Mouse (Mus musculus): ENCODE measurements around the gene Morf4l1. TPM values are rescaled to one million over a fixed set of nuclear protein-coding genes. Genes with fewer than 3 reads are reported as not detected.
A peak's percentile ranks its signal among the peaks of the same experiment; 100 is the strongest.

Morf4l1 gene
- polyA plus RNA-seq, 1 experiment from 2014 or later, result 502 TPM

DNA sequence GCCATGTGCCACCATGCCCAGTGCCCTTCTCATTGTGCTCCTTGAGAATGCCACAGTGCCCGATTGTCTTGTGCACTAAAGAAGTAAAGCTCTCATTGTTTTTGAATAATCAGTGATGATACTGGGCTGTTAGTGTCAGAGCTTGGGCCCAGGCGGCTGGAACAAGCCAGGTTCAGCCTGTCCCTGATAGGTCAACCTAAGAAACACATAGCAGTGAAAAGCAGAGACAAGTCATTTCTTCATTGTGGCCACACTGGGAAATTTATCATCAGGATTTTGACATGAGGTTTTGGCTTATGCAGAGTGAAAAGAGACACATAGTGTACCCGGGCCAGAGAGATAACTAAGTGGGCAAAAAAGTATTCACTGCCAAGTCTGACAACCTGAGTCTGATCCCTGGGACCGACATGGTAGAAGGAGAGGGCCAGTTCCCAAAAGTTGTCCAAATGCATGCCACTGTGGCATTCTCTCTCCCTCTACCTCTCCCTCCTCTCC lies 7.7 kb upstream of the Morf4l1 start:
- H3K27ac ChIP-seq (ENCODE audit: low read depth, low read length), result no peak overlapping the region
- H3K4me2 ChIP-seq (ENCODE audit: low read depth), result no peak overlapping the region
- ATAC-seq (ENCODE audit: insufficient read depth, low FRiP score, low TSS enrichment) (no peak), DNase-seq (ENCODE audit: low spot score) (no peak)
- no peak overlapping the region for H3K9ac ChIP-seq (ENCODE audit: low read length)
- H3K9me3 ChIP-seq (ENCODE audit: control insufficient read depth, low read length), result no peaks in the 10 kb centered on the region
- no peak overlapping the region for H3K4me3 ChIP-seq (ENCODE audit: low read depth, low read length)
- WGBS, result 65% methylated on average over 4 of the region's 4 CpGs
- H3K4me1 ChIP-seq (ENCODE audit: control insufficient read depth, insufficient read depth, low read length), result no peaks in the 10 kb centered on the region
- no peaks in the 10 kb centered on the region for H3K27me3 ChIP-seq (ENCODE audit: control insufficient read depth, insufficient read depth, low read length)
- H3K36me3 ChIP-seq (ENCODE audit: control insufficient read depth, insufficient read depth, low read length), result no peaks in the 10 kb centered on the region

DNA sequence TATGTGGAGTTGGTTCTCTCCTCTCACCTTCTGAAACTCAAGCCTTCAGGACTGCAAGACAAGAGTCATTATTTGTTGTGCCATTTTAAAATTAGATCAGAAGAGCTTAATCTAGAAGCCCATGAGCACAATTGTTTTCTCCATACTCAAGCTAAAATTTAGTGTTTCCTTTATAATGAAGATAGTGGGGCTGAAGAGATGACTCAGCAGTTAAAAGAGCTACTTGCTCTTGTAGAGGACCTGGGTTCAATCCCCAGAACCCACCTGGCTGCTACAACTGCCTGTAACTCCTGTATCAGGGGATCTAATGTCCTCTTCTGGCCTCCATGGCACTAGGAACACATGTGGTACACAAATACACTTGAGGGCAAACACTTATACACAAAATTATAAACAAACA lies 2.7 kb upstream of the Morf4l1 start:
- 0 out of 2 replicates have a peak, but pooled peaks cover 6% of the 10 kb centered on the region for H3K4me1 ChIP-seq (ENCODE audit: control insufficient read depth, insufficient read depth, low read length)
- no peaks in the 10 kb centered on the region for H3K36me3 ChIP-seq (ENCODE audit: control insufficient read depth, insufficient read depth, low read length)
- H3K9me3 ChIP-seq (ENCODE audit: control insufficient read depth, low read length), result no peaks in the 10 kb centered on the region
- H3K27ac ChIP-seq (ENCODE audit: low read depth, low read length), result no peak overlapping the region
- no peak overlapping the region for H3K4me2 ChIP-seq (ENCODE audit: low read depth)
- ATAC-seq (ENCODE audit: insufficient read depth, low FRiP score, low TSS enrichment) (no peak), DNase-seq (ENCODE audit: low spot score) (no peak)
- no peak overlapping the region for H3K9ac ChIP-seq (ENCODE audit: low read length)
- H3K4me3 ChIP-seq (ENCODE audit: low read depth, low read length), result no peak overlapping the region
- no peaks in the 10 kb centered on the region for H3K27me3 ChIP-seq (ENCODE audit: control insufficient read depth, insufficient read depth, low read length)

GRCm38 (mm10) chr9:90115308-90115700 lies 730 bp upstream of the Morf4l1 start:
- Histone ChIP-seq H3K4me2 (ENCODE audit: low read depth) (peak overlapping the region; percentile 66), H3K9ac (ENCODE audit: low read length) (peak overlapping the region; percentile 39), H3K27ac (ENCODE audit: low read depth, low read length) (no peak overlapping the region), H3K4me1 (ENCODE audit: control insufficient read depth, insufficient read depth, low read length) (0 out of 2 replicates have a peak, but pooled peaks cover 6% of the 10 kb centered on the region), H3K36me3 (ENCODE audit: control insufficient read depth, insufficient read depth, low read length) (no peaks in the 10 kb centered on the region), H3K4me3 (ENCODE audit: low read depth, low read length) (peak overlapping the region; percentile 92; the same call in 1 of the 2 replicates), H3K9me3 (ENCODE audit: control insufficient read depth, low read length) (no peaks in the 10 kb centered on the region), H3K27me3 (ENCODE audit: control insufficient read depth, insufficient read depth, low read length) (no peaks in the 10 kb centered on the region)
- no peak for ATAC-seq (ENCODE audit: insufficient read depth, low FRiP score, low TSS enrichment)
- DNase-seq (ENCODE audit: low spot score), result no peak

GRCm38 (mm10) chr9:90113651-90114566 lies 665 bp downstream of the Morf4l1 start:
- 0 out of 2 replicates have a peak, but pooled peaks cover 6% of the 10 kb centered on the region for H3K4me1 ChIP-seq (ENCODE audit: control insufficient read depth, insufficient read depth, low read length)
- H3K36me3 ChIP-seq (ENCODE audit: control insufficient read depth, insufficient read depth, low read length), result no peaks in the 10 kb centered on the region
- under 1% methylated on average over 75 of the region's 82 CpGs for WGBS
- ATAC-seq (ENCODE audit: insufficient read depth, low FRiP score, low TSS enrichment), result peak; percentile 72
- DNase-seq (ENCODE audit: low spot score), result peak; percentile 90
- H3K4me3 ChIP-seq (ENCODE audit: low read depth, low read length), result peak overlapping the region; percentile 92
- H3K27ac ChIP-seq (ENCODE audit: low read depth, low read length), result peak overlapping the region; percentile 95
- no peaks in the 10 kb centered on the region for H3K9me3 ChIP-seq (ENCODE audit: control insufficient read depth, low read length)
- H3K27me3 ChIP-seq (ENCODE audit: control insufficient read depth, insufficient read depth, low read length), result no peaks in the 10 kb centered on the region
- H3K9ac ChIP-seq (ENCODE audit: low read length), result peak overlapping the region; percentile 99
- peak overlapping the region; percentile 72 for H3K4me2 ChIP-seq (ENCODE audit: low read depth)

DNA sequence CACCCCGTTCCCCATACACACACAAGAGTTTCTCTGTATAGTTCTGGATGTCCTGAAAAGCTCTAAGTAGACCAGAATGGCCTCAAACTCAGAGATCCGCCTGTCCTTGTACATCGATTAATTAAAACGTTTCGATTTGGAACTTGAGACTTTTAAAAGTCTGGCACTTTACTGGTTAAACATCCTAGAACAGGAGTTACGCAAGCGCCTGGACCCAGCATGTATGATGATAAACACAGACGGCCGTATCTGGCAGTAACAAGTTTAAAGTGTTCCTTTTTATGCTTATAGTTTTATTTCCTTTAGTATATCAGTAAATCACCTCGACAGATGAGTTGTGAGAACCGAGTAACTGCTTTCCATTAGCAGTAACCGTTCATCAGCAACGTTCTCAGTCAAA lies 1.4 kb downstream of the Morf4l1 start:
- no peak for ATAC-seq (ENCODE audit: insufficient read depth, low FRiP score, low TSS enrichment)
- Histone ChIP-seq H3K9ac (ENCODE audit: low read length) (peak overlapping the region; percentile 99), H3K9me3 (ENCODE audit: control insufficient read depth, low read length) (no peaks in the 10 kb centered on the region), H3K27me3 (ENCODE audit: control insufficient read depth, insufficient read depth, low read length) (no peaks in the 10 kb centered on the region), H3K36me3 (ENCODE audit: control insufficient read depth, insufficient read depth, low read length) (no peaks in the 10 kb centered on the region; the same call in 1 of the 2 replicates), H3K4me1 (ENCODE audit: control insufficient read depth, insufficient read depth, low read length) (0 out of 2 replicates have a peak, but pooled peaks cover 6% of the 10 kb centered on the region), H3K27ac (ENCODE audit: low read depth, low read length) (no peak overlapping the region; the same call in 1 of the 2 replicates), H3K4me2 (ENCODE audit: low read depth) (peak overlapping the region; percentile 72), H3K4me3 (ENCODE audit: low read depth, low read length) (peak overlapping the region; percentile 92)
- DNase-seq (ENCODE audit: low spot score), result no peak
- WGBS, result 4% methylated on average over 13 of the region's 13 CpGs

GRCm38 (mm10) chr9:90109386-90109785 lies 5.2 kb downstream of the Morf4l1 start:
- no peak for ATAC-seq (ENCODE audit: insufficient read depth, low FRiP score, low TSS enrichment)
- 96% methylated on average over 6 of the region's 6 CpGs for WGBS
- no peak for DNase-seq (ENCODE audit: low spot score)

DNA sequence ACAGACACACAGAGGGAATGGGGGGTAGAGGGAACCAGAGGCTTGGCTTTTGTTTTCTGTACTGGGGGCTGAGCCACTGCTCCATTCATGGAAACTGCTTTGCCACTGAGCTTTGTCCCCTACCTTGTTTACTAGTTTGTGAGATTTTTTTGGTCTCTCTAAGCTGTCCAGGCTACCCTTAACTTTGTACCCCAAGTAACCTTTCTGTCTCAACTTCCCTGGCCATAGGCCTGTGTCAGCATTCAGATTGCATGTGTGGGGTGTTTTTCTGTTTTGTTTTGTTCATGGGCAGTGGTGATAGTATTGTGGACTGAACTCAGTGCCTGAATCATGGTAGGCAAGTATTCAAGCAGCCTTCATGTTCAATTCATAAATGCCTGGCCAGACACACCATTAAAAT lies 6.3 kb downstream of the Morf4l1 start:
- H3K4me2 ChIP-seq (ENCODE audit: low read depth), result no peak overlapping the region
- no peaks in the 10 kb centered on the region for H3K27me3 ChIP-seq (ENCODE audit: control insufficient read depth, insufficient read depth, low read length)
- ATAC-seq (ENCODE audit: insufficient read depth, low FRiP score, low TSS enrichment) (no peak), DNase-seq (ENCODE audit: low spot score) (no peak)
- no peak overlapping the region for H3K4me3 ChIP-seq (ENCODE audit: low read depth, low read length)
- peaks cover 2% of the 10 kb centered on the region; the same call in 1 of the 2 replicates for H3K36me3 ChIP-seq (ENCODE audit: control insufficient read depth, insufficient read depth, low read length)
- no peak overlapping the region for H3K9ac ChIP-seq (ENCODE audit: low read length)
- H3K4me1 ChIP-seq (ENCODE audit: control insufficient read depth, insufficient read depth, low read length), result 0 out of 2 replicates have a peak, but pooled peaks cover 6% of the 10 kb centered on the region
- no peaks in the 10 kb centered on the region for H3K9me3 ChIP-seq (ENCODE audit: control insufficient read depth, low read length)
- no peak overlapping the region for H3K27ac ChIP-seq (ENCODE audit: low read depth, low read length)

More at GRCm38 (mm10) chr9:90109386-90109785, 5.2 kb downstream of the Morf4l1 start:
- no peaks in the 10 kb centered on the region for H3K9me3 ChIP-seq (ENCODE audit: control insufficient read depth, low read length)
- no peak overlapping the region for H3K4me3 ChIP-seq (ENCODE audit: low read depth, low read length)
- H3K27ac ChIP-seq (ENCODE audit: low read depth, low read length), result no peak overlapping the region
- no peak overlapping the region for H3K4me2 ChIP-seq (ENCODE audit: low read depth)
- no peaks in the 10 kb centered on the region for H3K27me3 ChIP-seq (ENCODE audit: control insufficient read depth, insufficient read depth, low read length)
- 0 out of 2 replicates have a peak, but pooled peaks cover 6% of the 10 kb centered on the region for H3K4me1 ChIP-seq (ENCODE audit: control insufficient read depth, insufficient read depth, low read length)
- H3K36me3 ChIP-seq (ENCODE audit: control insufficient read depth, insufficient read depth, low read length), result no peaks in the 10 kb centered on the region; the same call in 1 of the 2 replicates
- H3K9ac ChIP-seq (ENCODE audit: low read length), result no peak overlapping the region

DNA sequence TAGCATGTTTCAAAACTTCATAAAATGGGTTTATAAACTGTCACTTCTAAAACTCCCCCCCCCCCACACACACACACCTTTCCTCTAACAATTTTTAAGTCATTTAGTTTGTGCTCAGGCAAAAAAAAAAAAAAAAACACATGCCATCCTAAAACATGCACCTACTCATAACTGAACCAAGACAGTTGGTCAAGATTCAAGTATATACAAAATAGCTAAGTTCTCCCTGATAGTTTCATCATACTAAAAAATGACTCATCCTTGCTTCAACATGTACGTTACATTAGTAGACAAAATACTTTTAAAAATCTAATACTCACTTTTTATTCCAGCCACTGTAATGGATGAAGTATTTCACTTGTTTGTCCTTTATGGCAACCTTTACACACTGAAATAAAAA lies 7.7 kb downstream of the Morf4l1 start:
- Histone ChIP-seq H3K4me1 (ENCODE audit: control insufficient read depth, insufficient read depth, low read length) (no peaks in the 10 kb centered on the region), H3K36me3 (ENCODE audit: control insufficient read depth, insufficient read depth, low read length) (peaks cover 2% of the 10 kb centered on the region; the same call in 1 of the 2 replicates), H3K4me3 (ENCODE audit: low read depth, low read length) (no peak overlapping the region), H3K9me3 (ENCODE audit: control insufficient read depth, low read length) (no peaks in the 10 kb centered on the region), H3K4me2 (ENCODE audit: low read depth) (no peak overlapping the region), H3K9ac (ENCODE audit: low read length) (no peak overlapping the region), H3K27me3 (ENCODE audit: control insufficient read depth, insufficient read depth, low read length) (no peaks in the 10 kb centered on the region), H3K27ac (ENCODE audit: low read depth, low read length) (no peak overlapping the region)
- DNase-seq (ENCODE audit: low spot score) (no peak), ATAC-seq (ENCODE audit: insufficient read depth, low FRiP score, low TSS enrichment) (no peak)
- 95% methylated on average over 1 of the region's 1 CpGs for WGBS
